Mouse (Mus musculus) skeletal muscle tissue, adult 2 months (tissue): ENCODE data around the gene Grip1.

Experiments used
- DNase-seq: peaks from one replicate; pipeline ENCODE4 v3.0.0-alpha.2; 2012; ENCODE audit warnings: low read depth, low spot score

The Grip1 gene

DNA sequence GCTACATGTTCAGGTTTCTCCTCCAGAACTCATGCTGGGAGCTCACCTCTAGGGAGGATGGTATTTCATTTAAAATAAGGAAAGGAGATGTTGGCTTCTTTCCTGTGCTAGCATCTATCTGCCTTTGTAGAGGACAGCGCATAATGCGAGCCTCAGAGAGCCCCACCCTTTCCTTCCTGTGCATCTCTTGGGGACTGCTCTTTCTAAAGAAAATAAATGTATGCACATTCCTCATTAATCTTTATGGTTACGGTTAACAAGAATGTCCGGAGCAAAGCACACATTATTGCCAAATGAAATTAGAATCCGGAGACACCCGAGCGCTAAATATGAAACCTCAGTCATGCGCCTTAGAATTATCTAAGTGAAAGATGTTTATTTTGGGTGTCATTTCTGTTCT is 490.3 kb downstream of the Grip1 start:
- DNase-seq: no peak

DNA sequence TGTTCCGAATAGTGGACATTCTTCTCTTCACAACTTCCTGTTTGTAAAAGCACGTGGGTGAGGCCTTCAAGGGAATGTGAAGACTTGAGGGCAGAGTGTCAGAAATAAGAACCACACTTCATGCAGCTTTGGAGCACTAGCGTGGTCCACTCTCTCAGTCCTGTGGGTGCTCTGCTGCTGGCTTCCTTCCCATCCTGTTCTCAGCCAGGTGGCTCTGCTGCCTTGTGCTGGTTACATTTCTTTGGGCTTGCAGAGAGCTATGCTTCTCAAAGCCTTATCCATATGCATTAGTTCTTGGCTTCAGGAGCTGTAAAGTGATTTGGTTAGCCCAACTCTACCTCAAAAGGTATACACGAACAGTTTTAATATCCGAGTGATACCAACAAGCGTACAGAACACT is 497.8 kb downstream of the Grip1 start:
- DNase-seq: no peak

DNA sequence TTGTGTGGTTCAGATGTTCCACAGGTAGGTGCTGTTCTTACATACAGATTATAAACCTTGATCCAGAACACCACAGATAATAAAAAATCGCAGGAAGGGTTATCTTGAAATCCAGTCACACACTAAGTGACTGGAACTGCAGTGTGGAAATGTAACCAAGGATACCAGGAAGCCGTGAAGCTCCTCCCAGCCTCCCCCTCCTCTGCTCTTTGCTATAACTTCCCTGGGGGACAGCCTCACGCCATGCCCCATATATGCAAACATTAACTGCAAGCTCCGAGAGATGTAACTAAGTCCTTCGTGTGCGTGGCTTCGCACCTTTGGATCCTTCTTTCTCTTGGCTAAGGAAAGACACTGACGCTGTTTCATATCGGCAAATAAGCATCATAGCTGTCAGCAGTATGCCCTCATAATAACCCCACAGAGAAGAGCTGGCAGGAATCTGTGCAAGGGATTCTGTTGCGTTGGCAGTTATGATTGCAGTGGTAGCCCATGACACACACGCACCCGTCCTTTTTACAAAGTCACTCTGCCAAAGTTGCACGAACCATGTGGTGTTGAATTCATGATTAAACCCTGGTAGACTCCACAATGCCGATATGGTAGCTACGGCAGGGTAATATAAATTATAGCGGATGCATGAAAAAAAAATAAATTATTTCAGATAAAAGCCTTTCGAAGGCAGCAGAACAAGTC is 503.8 kb downstream of the Grip1 start:
- DNase-seq: no peak

DNA sequence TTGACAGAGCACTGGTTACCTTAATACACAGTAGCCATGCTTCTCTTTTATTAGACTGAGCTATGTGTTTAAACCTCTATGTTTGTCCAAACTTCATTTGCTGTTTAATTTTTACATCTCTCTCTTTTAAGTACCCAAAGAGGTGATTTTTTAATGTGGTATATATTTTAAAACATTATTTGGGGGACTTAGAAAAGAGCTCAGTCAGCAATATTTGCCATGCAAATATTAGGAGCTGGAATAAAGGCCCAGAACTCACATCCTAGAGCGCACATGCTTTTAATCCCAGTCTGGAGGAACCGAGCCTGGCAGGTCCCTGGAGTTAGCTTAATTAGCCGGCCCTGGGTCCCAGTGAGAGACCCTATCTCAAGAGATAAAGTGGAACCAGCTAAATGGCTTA is 507.3 kb downstream of the Grip1 start:
- no peak for DNase-seq

DNA sequence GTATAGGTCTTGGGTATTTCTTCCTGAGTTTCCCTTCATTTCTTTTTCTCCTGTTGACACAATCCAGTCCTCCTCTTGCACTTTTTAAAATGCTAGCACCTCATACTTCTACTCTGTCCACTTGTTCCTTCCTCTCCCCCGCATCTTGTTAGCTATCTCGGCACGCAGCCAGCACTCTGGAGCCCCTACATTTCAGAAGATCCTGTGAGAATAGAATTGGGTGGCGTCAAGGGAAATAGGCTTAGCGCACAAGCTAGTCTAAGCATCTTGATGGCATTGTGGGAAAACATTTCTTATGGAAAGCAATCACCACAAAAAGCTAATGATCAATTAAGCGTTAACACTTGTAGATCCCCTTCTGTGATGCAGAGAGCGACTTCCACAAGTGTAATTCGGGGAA is 512.7 kb downstream of the Grip1 start:
- no peak for DNase-seq

DNA sequence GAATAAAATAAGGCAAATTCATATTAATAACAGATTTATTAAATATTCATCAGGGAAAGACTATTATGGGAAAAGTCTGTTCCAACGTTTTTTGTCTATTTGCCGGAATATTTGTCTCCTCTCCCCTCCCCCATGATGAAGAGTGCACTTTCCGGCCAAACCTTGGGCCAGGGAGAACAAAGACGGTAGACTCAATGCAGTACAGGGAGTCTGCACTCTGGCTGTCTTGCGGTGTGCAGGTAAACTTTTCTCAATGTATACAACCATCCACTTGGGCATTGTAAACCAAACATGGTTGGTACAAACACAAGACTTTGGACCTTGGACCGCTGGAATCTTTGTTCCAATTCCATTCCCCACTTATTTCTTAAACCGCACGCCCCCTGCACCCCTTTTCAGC is 525.8 kb downstream of the Grip1 start:
- no peak for DNase-seq

DNA sequence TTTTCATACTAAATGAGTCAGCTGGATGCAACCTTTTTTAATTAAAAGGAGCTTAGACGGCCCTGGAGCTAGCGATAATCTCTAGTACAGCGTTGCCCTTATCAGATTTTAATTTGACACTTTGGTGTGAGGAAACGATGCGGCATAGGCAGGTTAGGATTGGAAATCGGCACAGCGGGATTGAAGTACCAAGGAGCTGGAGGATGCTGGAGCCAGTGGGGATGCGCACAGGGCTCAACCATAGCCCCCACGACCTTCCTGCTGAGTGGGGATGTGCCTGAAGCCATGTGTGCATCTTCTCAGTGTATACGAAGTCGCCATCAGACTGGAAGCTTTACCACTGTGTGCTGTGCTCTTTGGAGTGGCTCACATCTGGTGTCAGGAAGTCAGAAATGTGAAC is 526.4 kb downstream of the Grip1 start:
- no peak for DNase-seq

DNA sequence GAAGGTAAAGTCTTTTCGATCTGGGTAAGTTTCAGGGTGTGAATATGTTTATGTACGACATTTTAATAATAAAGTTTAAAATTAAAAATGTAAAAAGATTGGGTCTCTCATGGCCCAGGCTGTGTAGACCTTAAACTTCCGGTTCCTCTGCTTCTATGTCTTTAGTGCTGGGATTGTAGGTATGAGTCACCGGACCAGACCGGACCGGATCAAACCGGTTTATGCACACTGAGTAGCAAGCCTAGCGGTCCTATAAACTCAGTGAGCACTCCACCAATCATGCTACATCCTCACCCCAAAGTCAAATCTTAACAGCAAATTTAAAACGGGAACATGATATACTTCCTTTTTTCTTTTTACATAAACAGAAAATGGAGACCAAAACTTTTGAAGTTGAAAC is 530.7 kb downstream of the Grip1 start:
- no peak for DNase-seq

DNA sequence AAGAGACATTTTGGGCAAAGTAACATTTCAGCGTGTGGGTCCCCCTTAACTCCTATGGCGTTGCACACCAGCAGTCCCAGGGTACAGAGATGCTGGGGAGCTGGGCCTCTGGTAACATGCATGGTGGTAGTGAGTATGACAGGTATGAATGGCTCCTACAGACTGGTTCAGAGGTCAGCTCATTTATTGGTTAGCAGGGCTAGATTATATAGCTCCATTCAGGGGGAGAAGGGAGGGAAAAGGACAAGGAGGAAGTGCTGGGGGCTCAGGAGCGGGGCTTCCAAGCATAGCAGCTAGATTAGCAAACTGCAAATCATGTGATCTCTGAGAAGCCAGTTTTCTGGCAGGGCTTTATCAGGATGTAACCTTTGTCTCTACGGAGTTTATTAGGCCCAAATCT is 544.8 kb downstream of the Grip1 start:
- DNase-seq: no peak

DNA sequence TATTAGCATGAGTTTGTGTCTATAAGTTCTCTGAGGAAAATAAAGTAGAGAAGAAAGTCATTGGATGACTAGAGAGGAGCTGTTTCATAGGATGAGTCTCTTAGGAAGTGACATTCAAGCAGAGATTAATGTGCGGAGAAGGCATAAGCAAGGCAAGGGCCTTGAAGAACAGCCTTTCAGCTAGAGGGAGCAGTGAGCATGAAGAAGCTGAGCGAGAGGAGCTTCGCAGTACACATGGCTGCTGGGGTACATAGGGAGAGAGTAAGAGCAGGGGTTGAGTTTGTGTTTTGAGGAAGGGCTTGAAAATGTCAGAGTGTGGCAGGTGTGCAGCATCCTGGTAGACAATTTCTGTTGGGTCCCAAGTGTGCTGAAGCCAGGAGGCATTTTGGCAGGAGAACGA is 548.5 kb downstream of the Grip1 start:
- no peak for DNase-seq

DNA sequence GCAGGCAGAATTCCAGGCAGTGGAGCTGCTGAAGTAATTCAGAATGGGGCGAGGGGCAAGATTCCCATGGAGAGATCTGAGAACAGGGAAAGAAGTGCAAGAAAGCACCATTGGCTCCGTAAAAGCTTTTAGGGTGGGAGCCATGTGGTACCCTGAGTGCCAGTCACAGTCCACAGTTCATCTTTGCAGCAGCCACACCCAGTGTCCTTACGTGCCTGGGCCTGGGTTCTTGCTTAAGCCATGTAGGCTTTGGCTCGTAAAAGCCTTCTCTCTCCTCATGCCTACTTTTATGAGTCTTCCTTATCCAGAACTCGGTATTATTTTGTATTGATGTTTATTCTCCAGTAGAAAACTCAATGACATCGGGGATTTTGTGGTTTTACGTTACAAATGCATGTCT is 550.5 kb downstream of the Grip1 start:
- DNase-seq: no peak

DNA sequence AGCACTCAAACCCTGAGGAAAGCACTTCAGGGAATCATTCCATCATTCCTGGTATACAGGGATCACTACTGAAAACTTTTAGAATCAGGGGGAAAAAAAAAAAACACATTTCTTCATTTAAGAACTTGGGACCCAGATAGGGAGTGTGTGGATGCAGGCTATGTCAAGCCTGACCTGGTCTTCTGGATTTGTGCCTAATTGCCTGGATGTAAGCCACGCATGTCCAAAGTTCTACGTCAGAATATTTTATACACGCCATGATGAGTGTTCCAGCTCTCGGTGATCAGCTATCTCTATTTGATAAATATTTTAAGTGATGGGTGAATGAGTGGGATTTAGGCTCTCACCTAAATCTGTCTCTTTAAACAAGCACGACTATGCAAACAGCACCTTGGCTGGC is 552.0 kb downstream of the Grip1 start:
- DNase-seq: no peak

DNA sequence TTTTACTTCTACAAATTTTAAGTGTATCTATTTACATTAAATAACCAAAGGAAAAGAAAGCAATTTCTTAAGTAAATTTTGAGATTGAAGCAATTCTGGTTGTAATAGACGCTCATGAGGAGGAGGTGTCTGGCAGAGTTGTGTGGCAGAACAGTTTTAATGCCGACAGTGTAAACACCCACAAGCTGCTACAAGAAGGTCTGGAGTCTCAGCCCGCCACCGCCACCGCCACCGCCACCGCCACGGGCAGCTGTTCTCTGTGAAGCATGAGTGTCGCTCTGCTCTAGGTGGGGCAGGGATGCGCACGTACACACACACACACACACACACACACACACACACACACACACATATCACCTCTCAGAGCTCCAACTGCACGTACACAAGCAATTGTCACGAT is 558.7 kb downstream of the Grip1 start:
- DNase-seq: no peak

DNA sequence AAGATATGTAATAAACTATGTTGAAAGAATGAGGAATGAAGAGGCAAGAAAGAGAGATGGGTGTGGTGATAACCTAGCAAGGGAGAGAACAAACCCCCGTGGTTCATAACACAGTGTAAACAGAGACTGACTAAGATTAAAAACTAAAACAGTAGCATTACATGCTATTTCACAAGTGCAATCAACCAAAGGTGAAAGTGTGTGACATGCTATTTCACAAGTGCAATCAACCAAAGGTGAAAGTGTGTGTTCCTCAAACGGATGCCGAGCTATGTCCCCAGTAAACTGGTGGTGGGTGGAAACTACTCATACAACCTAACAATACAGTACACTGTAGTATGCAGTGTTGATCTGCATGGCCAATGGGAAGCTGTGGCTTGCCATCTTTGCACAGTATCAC is 561.5 kb downstream of the Grip1 start:
- no peak for DNase-seq

DNA sequence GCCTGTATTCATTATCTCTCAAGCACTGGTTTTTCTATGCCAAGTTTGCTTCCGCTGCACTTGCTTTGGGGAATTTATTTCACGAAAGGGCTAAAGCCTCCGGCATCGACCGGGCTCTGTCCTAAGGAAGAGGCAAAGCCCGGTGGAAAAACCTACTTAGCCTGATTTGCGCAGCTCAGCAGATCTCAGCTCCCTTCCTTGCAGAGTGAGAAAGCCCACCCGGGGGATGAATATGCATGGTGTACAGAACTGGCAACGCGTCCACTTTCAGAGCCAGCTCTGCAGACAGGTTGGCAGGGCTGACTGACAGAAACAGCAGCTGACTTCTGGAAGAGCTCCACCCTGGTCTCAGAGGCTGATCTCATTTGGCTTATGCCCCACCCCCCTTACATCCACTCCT is 572.8 kb downstream of the Grip1 start:
- DNase-seq: peak; percentile 1

DNA sequence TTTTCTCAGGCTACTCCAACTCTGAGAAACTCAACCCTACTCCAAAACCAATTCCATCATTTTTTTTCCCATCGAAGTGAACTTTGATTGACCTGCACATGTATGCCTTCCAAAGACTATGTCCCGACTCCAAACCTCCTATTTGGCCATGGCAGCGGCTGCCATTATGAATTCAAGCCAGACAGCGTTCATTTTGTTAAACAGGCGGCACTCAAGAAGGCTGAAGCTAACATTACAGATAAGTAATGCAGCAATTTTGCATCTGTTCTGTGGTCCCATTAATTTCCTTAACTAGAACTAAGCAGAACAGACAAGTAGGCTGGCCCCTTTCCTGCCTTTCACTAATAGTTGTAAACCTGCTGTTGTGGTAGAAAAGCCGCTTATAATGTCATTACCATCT is 577.3 kb downstream of the Grip1 start:
- DNase-seq: no peak

DNA sequence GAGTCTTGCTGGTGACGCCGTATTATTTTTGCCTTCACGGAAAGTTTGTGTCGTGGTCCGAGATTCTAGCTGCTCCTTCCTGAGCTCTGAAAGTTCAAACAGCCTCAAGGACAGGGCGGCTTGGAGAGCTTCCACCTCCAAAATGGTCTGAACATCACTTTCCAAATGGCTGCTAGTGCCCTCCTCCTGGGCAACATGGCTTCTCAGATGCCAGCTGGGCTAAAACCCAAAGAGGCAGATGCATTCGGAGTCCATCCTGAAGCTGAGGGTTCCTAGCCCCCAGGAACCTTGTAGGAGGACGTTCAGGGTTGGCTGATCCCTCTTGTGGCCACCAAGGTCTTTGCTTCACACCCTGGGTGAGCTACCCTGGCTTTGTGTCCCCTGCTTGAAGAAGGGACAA is 577.7 kb downstream of the Grip1 start:
- no peak for DNase-seq

DNA sequence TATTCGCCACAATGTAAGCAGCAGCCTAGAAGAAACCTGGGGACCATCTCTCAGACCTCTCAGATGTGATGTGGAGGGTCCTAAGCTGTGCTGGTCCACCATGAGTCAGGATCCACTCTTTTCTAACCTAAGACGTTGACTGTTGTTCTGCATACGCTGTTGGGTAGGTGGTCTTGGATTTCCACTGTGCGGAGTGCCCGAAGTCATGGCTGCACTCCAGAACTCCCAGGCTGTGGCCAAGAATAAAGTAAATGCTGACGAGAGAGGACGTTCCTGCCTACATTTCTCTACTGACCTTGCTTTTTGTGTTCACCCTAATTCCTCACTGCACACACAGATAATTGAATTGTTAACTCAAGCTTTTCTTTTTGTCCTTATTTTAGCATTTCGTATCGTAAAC is 580.2 kb downstream of the Grip1 start:
- DNase-seq: no peak

DNA sequence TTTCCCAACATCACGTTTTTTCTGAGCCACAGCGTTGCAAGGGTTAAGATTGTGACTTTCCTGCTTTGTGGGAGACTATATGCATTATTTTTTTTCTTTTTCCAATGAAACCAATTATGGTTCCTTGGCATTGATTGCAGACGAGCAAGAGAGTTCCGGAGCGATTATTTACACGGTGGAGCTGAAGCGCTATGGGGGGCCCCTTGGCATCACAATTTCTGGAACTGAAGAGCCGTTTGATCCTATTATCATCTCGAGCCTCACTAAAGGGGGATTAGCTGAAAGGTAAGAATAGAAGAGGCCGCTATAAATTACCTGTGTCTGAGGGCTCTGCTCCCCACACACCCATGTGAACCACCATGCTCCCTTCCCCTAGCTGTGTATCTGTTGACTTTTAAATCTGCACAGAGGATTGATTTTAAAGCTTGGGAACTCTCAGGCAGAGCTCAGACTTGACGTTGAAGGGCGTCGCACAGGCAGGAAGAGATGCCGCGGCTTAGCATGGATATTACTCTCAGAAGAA is 581.6 kb downstream of the Grip1 start:
- DNase-seq: no peak

DNA sequence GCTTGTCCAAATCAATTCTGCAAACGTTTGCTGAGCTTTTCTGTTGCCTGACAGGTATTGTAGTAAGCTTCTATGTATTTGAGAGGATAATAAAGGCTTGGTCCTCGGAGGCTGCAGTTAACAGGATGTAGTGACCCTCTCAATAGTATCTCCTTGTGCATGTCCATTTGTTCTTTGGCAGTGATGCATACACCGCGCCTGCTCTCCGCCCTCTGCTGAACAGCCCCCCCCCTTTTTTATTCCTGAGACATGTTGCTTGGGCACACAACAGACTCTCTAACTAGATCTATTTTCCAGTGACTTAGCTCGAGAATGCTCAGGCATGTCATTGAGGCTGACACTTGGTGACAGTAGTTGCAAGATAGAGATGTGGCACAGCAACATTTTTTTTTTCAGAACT is 582.2 kb downstream of the Grip1 start:
- DNase-seq: no peak

DNA sequence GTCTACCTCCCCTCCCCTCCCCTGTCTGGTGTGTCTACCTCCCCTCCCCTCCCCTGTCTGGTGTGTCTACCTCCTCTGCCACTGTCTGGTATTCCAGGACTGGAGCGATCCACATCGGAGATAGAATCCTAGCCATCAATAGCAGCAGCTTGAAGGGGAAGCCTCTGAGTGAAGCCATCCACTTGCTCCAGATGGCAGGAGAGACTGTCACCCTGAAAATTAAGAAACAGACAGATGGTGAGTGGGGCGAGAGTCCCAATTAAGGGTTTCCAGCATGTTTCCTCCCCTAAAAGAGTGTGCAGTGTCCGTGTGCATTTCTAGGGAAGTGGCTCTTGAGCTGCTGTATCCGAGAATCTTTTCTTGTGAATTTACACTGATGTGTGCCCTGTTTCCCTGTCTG is 584.6 kb downstream of the Grip1 start:
- DNase-seq: no peak

DNA sequence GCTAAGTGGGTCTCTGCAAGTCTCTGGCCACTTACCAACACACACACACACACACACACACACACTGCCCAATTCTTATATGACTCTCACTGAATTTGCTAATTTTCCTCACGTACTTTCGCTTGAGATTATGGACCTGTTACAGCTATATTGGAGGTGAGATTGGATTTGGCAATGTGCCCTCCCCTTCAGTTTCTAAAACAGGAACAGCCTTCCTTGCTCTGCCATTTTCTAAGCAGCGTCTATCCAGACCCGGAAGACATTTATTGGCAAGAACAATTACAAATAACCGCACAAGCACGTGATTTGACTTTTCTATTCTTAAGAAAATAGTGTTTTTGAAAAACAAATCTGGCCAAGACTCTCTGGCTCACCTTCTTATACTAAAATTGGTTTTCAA is 590.6 kb downstream of the Grip1 start:
- DNase-seq: no peak

DNA sequence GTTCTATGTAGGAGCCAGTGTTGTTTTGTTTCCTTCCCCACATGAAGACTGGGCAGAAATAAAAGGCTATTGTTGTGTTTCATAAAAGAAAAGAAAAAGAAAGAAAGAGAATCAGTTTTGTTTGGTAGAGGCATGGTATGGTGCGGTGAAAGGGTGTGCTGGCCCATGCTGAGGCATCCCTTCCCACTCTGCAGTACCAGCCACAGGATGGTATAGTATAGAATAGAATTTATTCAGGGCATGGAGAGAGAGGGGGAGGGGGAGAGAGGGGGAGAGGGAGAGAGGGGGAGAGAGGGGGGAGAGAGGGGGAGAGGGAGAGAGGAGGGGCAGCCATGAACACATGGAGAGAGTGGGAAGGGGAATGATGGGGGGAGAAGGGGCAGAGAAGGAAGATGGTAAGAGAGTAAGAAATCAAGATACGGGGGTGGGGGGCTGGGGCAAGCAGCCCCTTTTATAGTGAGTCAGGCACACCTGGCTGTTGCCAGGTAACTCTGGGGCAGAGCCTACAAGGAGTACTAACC is 591.1 kb downstream of the Grip1 start:
- DNase-seq: no peak
